10 mouse cellular contexts compared by ENCODE assay signal in the genomic region with DNA sequence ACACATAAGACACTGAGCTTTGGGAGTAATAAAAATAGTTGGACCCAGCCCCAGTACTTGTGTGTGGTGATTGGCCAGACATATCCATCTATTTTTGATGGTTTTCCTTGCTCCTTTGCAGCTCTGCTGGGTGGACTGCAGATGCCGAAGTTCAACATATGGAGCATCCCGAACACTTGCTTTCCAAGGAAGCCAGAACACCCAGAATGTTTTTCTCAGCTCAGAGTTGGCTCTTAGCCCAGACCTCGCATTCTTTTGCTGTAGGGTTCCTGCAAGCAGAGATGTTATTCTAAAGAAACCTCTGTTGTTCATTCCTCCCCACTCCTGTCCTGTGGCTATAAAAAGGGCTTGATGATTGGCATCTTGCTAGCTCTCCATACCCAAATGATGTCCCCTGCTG.
DNase-seq lines count a peak whose midpoint lies in the region; ATAC-seq and TF ChIP-seq lines count a peak whose summit lies in the region.
"Had no signal": no experiment of that assay in that cellular context is flagged by ENCODE, and none has a peak within 500 bp of the region (broad histone marks: within the 10 kb centered on the region; RNA-seq: fewer than 3 reads in every experiment).

No protein-coding gene starts in this region.

- H3K27me3 ChIP-seq in heart, embryonic 12.5 days (replicated peaks) = no peaks in the 10 kb centered on the region
- H3K27me3 ChIP-seq in heart, embryonic 11.5 days (ENCODE audit: control insufficient read depth, insufficient read depth, low read length) = no peaks in the 10 kb centered on the region
- H3K27me3 ChIP-seq in midbrain, embryonic 13.5 days = no peaks in the 10 kb centered on the region
- H3K27me3 ChIP-seq: midbrain, embryonic 15.5 days had no signal

- TF ChIP-seq CTCF in brain, embryonic 14.5 days (IDR thresholded peaks at IDR 0.05; ENCODE audit: borderline replicate concordance, extremely low read depth, insufficient read depth, insufficient read length) = no peak

- 37% methylated on average over 3 of the region's 3 CpGs for WGBS in heart, embryonic 12.5 days
- 44% methylated on average over 3 of the region's 3 CpGs for WGBS in heart, embryonic 11.5 days (ENCODE audit: insufficient replicate concordance)
- 70% methylated on average over 3 of the region's 3 CpGs for WGBS in midbrain, embryonic 13.5 days

- H3K9ac ChIP-seq in heart, embryonic 12.5 days = no peak overlapping the region
- no peak overlapping the region for H3K9ac ChIP-seq in heart, embryonic 11.5 days (ENCODE audit: low read depth, low read length)
- no peak overlapping the region for H3K9ac ChIP-seq in midbrain, embryonic 13.5 days (replicated peaks)
- H3K9ac ChIP-seq: midbrain, embryonic 15.5 days had no signal

- H3K27ac ChIP-seq in heart, embryonic 12.5 days (ENCODE audit: poor library complexity, severe bottlenecking) = no peak overlapping the region
- no peak overlapping the region for H3K27ac ChIP-seq in heart, embryonic 11.5 days (ENCODE audit: low read depth, low read length)
- H3K27ac ChIP-seq in midbrain, embryonic 13.5 days = no peak overlapping the region
- H3K27ac ChIP-seq: midbrain, embryonic 15.5 days had no signal

- no peak overlapping the region for H3K4me2 ChIP-seq in heart, embryonic 12.5 days
- no peak overlapping the region for H3K4me2 ChIP-seq in heart, embryonic 11.5 days
- no peak overlapping the region for H3K4me2 ChIP-seq in midbrain, embryonic 13.5 days (replicated peaks)
- H3K4me2 ChIP-seq: midbrain, embryonic 15.5 days had no signal

- H3K4me3 ChIP-seq in heart, embryonic 12.5 days = no peak overlapping the region
- H3K4me3 ChIP-seq in heart, embryonic 11.5 days (ENCODE audit: low read depth, low read length) = no peak overlapping the region
- H3K4me3 ChIP-seq in midbrain, embryonic 13.5 days (replicated peaks) = no peak overlapping the region
- H3K4me3 ChIP-seq: midbrain, embryonic 15.5 days had no signal

- H3K4me1 ChIP-seq in heart, embryonic 12.5 days (replicated peaks) = peaks cover 10% of the 10 kb centered on the region
- peaks cover 3% of the 10 kb centered on the region; the same call in 1 of the 2 replicates for H3K4me1 ChIP-seq in heart, embryonic 11.5 days (ENCODE audit: control insufficient read depth, insufficient read depth, low read length)
- no peaks in the 10 kb centered on the region for H3K4me1 ChIP-seq in midbrain, embryonic 13.5 days (replicated peaks)
- H3K4me1 ChIP-seq: midbrain, embryonic 15.5 days had no signal

- DNase-seq in brain, embryonic 14.5 days (ENCODE audit: low read depth) = peak; percentile 74
- peak; percentile 27 for DNase-seq in kidney, adult 9 months
- peak; percentile 20 to 77 for DNase-seq in left cerebral cortex, adult 8-10 months (ENCODE audit: low spot score in 2 of 2)
- no peak for DNase-seq in spleen, postnatal 4 days (ENCODE audit: low spot score in 2 of 2)
- DNase-seq in thymus, postnatal 0 days (ENCODE audit: low spot score) = no peak
- DNase-seq: cerebellum, adult 2 months had no signal

- ATAC-seq in heart, embryonic 12.5 days (ENCODE audit: insufficient number of reproducible peaks, low FRiP score) = peak; percentile 25; the same call in 1 of the 2 replicates
- ATAC-seq in heart, embryonic 11.5 days (replicated peaks; ENCODE audit: insufficient number of reproducible peaks, low FRiP score, low TSS enrichment) = no peak
- ATAC-seq in midbrain, embryonic 13.5 days = no peak
- ATAC-seq: midbrain, embryonic 15.5 days had no signal

- no peaks in the 10 kb centered on the region for H3K36me3 ChIP-seq in heart, embryonic 12.5 days
- no peaks in the 10 kb centered on the region for H3K36me3 ChIP-seq in heart, embryonic 11.5 days (ENCODE audit: control insufficient read depth, insufficient read depth, low read length)
- no peaks in the 10 kb centered on the region for H3K36me3 ChIP-seq in midbrain, embryonic 13.5 days
- H3K36me3 ChIP-seq: midbrain, embryonic 15.5 days had no signal

- H3K9me3 ChIP-seq in heart, embryonic 12.5 days (replicated peaks) = no peaks in the 10 kb centered on the region
- H3K9me3 ChIP-seq in heart, embryonic 11.5 days (replicated peaks; ENCODE audit: control insufficient read depth, low read length) = no peaks in the 10 kb centered on the region
- H3K9me3 ChIP-seq in midbrain, embryonic 13.5 days = no peaks in the 10 kb centered on the region
- H3K9me3 ChIP-seq: midbrain, embryonic 15.5 days had no signal

- TF ChIP-seq POLR2A in brain, embryonic 14.5 days (IDR thresholded peaks at IDR 0.05; ENCODE audit: borderline replicate concordance, extremely low read depth, insufficient read depth, insufficient read length, poor library complexity, severe bottlenecking) = no peak

Comparison
In these comparisons a context has a peak if more than half of its experiments do, and no peak if none do; other contexts are left out.
1. DNase-seq: peak in brain, embryonic 14.5 days (single experiment), kidney, adult 9 months (single experiment) and left cerebral cortex, adult 8-10 months (2 of 2); none in spleen, postnatal 4 days (0 of 2) and thymus, postnatal 0 days (single experiment).